Mouse (Mus musculus): ENCODE measurements around the gene Gm2007. TPM values are rescaled to one million over a fixed set of nuclear protein-coding genes. Genes with fewer than 3 reads are reported as not detected.

Gene Gm2007
- not detected in 2 replicates for polyA plus RNA-seq (2012; rRNA removed)

DNA sequence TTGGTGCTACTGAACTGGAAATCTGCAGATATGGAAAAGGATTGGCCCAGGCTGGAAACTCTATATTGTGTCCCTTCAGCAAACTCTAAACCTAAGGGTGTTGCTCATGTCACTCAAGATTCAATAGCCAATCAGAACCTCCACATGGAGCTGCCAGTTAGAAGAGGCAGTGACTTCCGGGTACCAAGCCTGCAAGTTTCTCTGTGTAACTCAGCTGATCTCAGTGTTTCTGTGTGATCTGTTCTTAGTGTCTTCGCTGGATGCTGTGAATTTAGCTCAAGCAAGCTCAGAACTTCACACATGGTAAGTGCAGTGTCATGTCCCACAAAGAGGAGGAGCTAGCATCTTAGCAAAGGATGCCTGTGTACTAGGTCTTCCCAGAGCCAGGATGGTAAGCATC lies at the start of gene Gm2007:
TSS of gene Gm2007 (plus strand) at position 301 of the 400 bp plus-strand sequence.

DNA sequence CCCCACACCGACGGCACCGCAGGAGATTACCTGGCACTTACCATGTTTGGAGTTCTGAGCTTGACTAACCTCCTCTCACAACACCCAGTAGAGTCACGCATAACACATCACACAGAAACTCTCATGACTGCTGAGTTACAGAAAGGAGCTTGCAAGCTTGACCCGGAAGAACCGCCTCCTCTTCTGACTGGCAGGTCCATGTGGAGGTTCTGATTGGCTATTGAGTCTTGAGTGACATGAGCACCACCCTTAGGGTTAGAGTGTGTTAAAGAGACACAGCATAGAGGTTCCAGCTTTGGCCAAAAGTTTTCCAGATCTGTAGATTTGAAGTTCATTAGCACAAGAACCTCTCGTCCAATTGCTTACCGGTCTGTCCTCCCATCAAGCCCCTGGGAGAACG lies 37.8 kb upstream of the Gm2007 start, which contains the start of gene Zfp969:
TSS of gene Zfp969 (minus strand) at position 101 of the 400 bp plus-strand sequence.

DNA sequence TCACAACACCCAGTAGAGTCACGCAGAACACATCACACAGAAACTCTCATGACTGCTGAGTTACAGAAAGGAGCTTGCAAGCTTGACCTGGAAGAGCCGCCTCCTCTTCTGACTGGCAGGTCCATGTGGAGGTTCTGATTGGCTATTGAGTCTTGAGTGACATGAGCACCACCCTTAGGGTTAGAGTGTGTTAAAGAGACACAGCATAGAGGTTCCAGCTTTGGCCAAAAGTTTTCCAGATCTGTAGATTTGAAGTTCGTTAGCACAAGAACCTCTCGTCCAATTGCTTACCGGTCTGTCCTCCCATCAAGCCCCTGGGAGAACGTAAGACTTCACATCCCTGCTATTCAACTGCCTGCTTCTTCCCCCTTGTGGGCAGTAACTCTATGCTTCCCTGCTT lies 59.7 kb downstream of the Gm2007 start, which contains the start of gene Gm14288:
TSS of gene Gm14288 (minus strand) at position 101 of the 400 bp plus-strand sequence.

Other genes starting within 250 kb of the Gm2007 start
- not detected in 2 replicates for gene Gm11007, start 97.6 kb upstream of the Gm2007 start, polyA plus RNA-seq (2012; rRNA removed)
- not detected in 2 replicates for gene Zfp969, start 37.9 kb upstream of the Gm2007 start, polyA plus RNA-seq (2012; rRNA removed)
- not detected in 2 replicates for gene Gm14288, start 59.6 kb downstream of the Gm2007 start, polyA plus RNA-seq (2012; rRNA removed)
- gene Gm6710, start 127.7 kb downstream of the Gm2007 start, polyA plus RNA-seq (2012; rRNA removed): 0.29 TPM in 1 of 2 replicates, not detected in the other
- not detected in 2 replicates for gene Zfp966, start 189.6 kb downstream of the Gm2007 start, polyA plus RNA-seq (2012; rRNA removed)
- gene Gm2026, start 223.8 kb downstream of the Gm2007 start, polyA plus RNA-seq (2012; rRNA removed): not detected in 2 replicates